Mouse (Mus musculus) cerebellum, postnatal 36 days (tissue): ENCODE results near the gene Prf1.

Source experiments
- DNase-seq, 2 experiments: peaks; one replicate each; pipeline ENCODE4 v3.0.0; 2021 to 2022; ENCODE audit warnings: mixed read lengths in 2 of 2

Gene Prf1

DNA sequence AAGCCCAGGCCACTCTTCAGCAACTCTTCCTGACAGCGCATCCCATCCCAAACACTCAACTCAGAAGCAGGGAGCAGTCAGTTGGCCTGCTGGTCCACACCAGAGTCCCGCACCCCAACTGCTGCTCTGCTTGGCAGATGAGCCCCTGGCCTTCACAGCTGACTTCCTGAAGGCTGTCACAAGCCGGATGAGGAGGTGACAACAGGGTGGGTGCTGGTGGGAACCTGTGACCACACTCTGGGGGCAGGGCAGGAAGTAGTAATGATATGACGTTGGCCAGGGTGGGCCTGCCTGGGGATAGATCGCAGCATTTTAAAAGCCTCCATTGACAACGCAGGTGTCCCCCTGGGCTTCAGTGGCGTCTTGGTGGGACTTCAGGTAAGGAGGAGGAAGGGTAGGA, at the start of gene Prf1:
Gene Prf1 (plus strand): TSS at position 357 of the 400 bp plus-strand sequence.
- DNase-seq: no peak

DNA sequence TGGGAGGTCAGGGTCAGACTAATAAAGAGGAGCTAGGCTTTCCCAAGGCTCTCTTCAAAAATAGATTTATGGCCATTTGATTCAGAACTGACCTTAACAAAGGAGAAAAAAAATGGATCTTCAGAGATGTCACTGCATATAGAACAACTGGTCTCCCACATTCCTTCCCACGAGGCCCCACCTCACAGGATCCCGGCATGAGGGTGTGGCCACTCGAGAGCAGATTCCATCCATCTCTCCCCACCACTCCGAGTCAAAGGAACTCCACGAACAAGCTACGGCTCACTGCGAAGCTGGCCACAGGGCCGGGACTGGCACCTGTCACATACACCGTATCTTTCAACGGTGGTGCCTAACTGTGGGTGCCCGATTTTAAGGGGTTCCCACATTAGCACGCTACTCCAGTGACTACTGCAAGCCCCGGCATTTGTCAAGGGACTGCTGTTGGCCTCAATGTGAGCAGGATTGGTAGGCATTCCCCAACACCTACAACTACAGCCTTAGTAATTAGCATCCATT, 49.0 kb upstream of the Prf1 start:
- no peak for DNase-seq

DNA sequence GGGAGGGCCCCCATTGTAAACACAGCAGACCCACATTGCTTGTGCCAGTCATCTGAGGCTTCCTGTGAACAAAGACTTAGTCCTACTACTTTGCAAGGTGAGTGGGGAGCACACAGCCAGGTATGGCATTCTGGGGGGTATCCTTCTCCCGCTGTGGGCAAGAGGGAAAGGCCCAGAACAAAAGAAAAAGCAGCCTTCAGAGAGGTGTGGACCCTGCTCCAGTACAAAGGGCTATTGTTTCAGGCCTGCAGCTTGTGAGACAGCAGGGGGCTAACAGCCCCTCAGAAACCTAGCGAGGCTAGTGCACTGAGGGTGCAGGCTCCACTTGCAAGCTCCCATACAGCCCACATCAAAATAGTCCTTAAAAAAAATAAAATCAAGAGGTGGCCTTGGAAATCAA, 47.7 kb upstream of the Prf1 start:
- no peak for DNase-seq

DNA sequence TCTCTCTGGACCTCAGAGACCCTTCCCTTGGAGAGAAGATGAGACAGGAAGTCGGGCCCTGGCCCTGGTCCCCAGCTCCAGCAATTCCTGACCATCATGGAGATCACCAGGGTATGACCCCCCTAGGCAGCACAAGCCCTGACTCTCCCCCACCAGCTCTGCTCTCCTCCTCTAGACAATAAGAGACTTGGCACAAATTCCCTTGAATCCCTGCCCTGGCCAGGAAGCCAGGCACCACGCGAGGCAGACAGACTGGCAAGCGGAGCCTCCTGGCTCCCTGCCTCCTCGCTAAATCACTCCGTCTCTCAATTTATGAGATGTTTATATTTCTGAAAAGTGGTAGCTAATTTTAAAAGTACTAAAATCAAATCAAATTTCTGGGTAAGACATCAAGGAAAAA, 42.9 kb upstream of the Prf1 start:
- peak; percentile 78 to 82 for DNase-seq

DNA sequence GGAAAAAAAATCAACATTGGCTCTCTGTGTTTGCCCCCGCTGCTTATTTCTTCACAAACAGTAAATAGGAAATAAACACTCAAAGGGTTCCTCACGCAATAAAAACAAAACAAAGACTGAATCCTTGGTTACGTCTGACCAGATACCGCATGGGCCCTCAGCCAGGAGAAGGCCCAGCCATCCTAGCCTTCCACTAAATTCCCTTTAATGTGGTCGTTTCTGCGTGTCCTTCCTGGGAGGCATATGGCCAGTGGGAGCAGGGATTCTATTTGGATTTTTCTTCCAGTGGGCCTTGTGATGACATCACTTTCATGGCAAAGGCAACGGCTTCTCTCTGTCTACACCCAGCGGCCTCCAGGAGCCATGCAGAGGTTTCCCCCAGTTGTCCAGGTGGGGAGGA, 42.4 kb upstream of the Prf1 start:
- DNase-seq: no peak

DNA sequence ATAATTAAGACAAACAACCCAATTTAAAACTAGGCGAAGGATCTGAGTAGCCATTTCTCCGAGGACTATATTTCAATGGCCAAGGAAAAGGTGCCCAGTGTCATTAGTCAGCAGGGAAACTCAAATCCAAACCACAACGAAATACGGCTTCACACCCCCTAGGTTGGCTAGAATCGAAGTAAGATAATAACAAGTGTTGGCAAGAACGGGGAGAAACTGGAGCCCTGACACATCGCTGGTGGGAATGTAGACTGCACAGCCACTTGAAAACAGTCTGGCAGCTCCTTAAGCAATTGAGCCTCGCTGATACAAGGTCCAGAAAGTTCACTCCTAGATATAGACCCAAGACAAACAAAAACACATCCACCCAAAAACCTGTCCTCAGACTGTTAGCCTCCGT, 41.0 kb upstream of the Prf1 start:
- no peak for DNase-seq

DNA sequence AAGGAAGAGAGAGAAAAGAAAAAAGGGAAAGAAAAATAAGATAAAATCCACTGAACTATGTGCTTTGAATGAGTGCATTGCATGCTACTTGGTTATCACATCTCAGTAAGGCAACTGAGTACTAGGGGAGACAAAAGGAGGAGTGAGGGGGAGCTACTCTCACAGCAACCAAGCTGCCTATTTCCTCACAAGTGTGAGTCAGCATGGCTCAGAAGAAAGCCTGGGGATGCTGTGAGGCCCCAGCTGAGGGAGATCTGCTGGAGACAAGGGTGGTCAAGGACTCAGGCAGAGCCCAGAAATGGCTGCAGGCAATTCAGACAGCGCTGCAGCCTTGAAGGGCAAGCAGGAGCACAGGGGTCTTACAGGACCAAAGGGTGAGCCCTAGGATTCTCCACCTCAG, 39.5 kb upstream of the Prf1 start:
- DNase-seq: no peak

DNA sequence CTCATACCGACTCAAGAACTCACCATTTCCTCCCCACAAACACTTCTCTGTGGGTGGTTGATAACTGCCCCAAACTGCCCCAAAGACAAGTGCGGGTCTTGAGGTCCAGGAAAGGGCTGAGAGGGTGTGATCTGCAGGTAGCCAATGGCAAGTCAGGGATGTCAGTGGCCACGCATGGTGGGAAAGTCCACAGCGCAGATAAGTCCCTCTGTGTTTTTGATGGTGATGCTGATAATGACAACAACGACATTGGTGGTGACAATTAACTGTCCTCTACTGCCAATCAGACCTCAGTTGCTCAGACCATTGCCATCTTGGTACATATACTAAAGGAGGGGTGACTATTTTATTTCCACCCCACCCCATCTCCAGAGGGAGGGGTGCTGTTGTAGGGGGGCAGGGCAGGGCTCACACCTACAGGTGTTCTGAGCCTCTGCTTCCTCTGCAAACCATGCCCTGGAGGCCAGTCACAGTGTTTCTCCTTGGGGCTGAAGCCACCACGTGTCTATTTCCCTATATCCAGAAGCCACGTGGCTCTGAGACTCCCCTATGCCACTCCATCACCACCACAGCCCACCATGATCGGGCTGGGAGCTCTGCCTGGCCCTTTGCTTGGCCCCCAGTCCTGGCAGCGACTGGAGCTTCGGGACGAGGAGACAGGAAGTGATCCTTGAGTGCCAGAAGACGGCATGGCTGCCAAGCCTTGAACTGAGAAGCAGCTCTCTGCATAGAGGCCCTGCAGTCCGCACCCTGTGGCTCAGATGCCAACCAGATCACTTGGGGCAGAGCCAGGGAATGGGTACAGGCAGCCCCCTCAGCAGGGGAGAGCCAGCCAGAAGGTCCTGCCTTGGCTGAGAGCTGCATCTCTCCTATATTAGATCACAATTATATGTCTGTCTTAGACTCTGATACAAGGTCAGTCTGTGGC, 36.1 kb upstream of the Prf1 start:
- DNase-seq: peak; percentile 26 to 34

DNA sequence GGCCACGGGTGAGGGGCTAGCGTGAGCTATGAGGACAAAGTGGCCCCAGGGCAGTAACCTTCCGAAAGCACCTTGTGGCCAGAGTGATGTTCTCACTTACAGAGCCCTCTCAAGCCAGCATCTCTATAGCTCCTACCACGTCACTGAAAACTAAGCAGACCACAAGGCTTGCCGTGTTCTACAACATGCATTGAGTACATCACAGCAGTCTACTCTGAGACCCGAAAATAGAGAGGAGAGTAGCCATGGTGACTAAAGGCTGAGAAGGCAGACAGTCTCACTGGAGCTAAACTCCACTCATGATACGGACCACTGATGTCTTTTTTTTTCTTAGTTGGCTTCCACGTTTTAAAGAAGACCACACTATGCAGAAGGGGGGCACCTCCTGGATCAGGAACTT, 34.0 kb upstream of the Prf1 start:
- no peak for DNase-seq

DNA sequence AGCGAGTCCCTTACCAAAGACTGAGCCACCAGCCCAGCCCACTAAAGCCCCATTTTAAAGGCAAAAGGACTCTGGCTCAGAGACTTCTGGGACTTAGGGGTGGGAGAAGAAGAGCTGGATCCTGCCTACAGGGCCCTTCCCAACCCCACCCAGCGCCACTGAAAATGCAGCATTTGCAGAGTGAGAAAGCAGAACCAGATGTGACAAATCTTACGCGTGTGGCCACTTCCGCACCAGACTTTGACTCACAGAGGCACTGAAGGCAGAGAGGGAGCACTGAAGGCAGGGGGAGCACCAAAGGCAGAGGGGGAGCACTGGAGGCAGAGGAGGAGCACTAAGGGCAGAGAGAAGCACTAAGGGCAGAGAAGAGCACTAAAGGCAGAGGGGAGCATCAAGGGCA, 30.3 kb upstream of the Prf1 start:
- no peak for DNase-seq

DNA sequence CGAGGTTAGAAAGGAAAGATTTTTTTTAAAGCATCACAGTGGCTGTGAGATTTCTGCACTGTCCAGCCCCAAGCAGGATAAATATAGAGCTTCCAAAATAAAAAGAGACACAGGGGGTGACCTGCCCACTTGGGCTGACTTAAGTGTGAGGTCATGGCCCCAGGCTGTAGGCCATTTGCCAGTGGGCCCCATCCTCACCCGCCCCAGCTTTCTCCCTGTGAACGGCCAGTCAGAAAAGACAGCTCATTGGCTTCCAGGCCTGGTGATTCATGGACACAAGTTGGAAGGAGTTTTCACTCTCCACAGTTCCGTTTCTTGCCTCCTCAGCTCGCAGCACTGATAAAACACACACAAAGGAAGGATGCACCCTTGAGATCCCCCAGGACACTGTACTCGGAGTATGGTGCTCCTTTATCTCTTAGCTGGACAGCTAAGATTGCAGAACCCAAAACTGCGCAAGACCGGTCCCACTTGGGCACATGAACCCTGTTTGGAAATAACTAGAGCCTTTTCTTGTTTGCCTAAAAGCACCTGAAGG, 25.5 kb upstream of the Prf1 start:
- no peak for DNase-seq

DNA sequence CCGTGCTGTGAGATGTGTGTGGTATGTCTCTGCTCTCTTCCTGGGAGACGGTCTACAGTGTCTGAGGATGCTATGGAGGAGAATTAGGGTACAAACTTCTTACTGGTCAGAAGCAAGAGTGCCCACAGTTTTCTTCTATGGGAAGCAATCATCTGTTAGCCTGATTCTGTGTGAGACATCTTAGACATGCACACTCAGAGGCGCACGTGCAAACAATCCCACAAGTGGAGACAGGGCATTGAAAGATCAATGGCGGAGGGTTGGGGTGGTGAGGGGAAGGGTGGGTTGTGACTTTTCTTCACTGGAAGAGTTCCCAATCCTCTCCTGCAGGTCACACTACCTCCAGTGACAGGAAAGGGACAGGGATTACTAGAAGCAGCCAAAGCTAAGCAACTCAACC, 25.0 kb upstream of the Prf1 start:
- DNase-seq: no peak

DNA sequence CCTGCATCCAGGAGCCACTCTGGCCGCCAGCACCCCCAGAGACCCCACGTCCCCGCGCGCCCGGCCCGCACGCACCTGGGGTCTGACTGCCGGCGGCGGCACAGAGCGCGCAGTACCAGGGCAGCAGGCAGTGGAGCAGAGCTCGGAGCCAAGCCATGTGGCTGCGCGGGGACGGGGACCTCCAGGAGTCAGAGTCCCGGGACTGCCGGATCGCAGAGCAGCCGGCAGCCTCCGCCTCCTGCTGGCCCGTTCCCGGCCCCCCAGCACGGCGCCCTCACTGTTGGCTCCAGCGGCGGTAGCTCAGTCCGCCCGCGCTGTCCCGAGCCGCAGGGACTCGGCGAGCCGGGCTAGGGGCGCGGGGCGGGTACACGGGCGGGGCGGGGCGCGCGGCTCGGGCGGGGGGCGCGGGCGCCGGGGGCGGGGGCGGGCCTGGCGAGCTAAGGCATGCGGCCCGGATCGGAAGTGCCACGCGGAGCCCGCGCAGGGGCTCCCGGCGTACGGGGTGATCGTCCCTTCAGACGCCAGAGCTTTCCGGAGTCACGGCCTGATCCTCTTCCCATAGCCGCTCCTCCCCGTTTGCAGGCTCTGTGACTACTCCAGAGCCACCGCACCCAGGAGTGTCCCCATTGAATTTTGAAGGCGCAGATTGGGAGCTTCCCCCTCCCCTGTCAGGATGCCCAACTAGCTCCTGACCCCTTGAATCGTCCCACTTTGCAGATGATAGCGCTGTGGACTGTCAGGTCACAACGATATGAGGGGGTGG, 24.4 kb upstream of the Prf1 start, which contains the start of gene Adamts14:
Gene Adamts14 (minus strand): TSS at position 358 of the 763 bp plus-strand sequence.
- DNase-seq: peak in 1 of 2 experiments; percentile 22

DNA sequence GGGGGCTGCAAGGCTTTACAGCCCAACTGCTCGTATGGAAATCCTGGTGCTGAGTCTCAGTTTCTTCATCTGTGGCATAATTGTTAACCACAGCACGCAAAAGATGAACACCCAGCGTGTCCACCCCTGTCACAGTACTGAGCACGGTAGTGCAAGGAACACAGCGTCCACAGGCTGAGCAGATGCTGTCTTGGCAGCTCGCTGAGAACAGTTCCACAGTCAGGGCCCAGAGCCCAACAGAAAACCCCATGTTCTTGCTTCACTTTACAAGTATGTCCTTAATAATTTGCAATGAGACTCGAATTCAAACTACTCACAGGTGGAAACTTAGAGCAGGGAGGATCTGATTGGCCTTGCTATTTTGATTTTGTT, 23.8 kb upstream of the Prf1 start:
- no peak for DNase-seq

DNA sequence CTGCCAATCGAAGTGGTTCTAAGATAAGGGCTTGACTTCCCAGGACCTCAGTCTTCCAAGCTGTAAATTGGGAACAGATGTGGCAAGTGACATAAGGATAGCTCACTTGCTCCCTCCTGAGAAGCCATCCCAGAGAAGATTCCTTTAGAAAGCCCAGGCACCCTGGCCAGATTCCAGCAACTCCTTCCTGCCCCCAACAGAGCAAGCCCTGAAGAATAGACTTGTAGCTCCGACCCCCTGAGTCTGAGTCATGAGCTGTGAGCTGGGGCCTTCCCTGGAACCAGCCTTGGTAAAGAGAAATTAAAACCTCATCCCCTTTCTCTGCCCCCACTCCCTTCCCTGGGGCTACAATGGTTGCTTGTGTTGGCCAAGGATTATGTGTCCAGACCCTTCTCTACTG, 23.1 kb upstream of the Prf1 start:
- DNase-seq: no peak

DNA sequence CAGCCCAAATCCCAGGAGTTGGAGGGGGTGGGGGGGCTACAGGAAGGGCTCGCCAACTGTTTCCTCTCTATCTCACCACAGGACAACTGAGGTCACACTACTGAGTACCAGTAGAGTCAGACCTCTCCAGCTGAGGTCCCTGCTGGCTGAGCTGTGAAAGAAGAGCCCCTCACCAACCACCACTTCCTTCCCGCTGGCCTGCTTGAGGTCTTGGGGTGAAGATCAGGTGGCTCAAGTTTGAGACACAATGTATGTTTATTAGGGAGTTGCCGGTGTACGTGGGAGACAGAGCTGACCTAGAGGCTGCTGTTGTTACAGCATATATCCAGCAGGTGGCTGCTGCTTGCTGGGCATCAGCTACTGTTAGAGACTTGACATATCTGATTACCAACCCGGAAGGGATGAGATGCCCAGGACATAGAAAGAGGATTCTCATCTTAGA, 21.9 kb upstream of the Prf1 start:
- peak; percentile 30 to 42 for DNase-seq

DNA sequence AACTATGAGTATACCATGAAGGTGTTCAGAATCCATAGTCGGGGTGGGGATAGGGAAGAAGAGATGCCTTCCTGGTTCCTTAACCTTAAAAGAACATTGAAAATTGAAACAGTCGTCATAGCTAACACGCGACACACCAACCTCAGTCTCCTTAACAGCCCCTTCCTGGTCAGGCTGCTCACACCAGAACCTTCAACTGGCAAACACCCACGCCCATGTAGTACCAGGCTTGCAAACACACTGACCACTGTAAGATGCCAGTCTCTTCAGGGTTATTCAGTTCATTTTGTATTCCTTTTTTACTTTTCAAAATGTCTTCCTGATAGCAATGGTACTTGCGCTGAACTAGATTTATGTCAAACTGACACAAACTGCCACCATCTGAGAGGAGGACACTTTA, 20.6 kb upstream of the Prf1 start:
- DNase-seq: no peak

DNA sequence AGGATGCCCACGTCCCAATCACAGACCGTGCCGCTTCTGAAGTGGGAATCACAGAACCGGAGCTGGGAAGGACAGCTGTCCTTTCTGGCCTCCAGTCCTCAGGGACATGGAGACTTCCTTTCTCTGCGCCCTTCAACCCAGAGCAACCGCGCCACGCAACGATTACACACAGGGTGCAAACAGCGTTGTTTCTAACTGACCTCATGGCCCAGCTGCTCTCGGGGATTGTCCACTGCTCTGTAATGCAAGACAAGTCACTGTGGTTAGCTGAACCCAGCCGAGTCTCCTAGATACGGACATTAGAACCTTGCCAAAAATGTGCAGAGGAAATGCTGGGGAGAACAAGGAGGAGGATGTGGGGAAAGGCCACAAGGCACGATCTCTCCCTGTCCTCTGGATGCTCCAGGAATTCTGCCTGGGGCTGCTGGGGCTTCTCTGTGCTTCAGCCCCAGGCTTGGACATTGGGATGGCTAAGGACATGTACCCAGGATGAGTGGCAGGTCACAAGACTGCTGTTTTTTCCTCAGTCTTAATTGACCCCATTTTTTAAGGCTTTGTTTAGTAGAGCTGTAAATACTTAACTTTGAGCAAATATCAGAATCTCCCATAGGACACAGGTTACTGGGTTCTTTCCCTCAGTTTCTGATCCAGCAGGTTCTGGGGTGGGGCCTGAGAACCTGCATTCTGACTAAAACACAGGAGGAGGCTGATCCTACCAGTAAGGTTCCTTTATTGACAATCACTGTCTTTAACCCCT, 19.5 kb upstream of the Prf1 start:
- DNase-seq: no peak

DNA sequence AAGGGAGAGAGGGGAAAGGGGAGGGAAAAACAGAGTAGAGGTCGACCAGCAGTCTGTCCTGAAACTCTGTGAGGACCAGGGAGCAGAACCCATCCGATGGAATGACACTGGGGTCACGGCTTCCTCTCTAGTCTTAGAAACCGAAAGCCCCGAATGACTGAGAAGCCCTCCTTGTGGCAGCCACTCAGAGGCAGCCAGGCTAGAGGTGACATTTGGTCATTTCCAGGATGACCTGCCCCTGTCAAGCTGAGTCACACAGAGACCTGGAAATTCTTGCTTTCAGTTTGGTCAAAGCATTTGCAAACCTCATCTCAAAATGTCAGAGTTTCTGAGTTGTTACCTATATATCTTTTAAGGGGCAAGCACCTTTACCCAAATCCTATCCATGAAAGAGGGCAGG, 16.5 kb upstream of the Prf1 start:
- no peak for DNase-seq

DNA sequence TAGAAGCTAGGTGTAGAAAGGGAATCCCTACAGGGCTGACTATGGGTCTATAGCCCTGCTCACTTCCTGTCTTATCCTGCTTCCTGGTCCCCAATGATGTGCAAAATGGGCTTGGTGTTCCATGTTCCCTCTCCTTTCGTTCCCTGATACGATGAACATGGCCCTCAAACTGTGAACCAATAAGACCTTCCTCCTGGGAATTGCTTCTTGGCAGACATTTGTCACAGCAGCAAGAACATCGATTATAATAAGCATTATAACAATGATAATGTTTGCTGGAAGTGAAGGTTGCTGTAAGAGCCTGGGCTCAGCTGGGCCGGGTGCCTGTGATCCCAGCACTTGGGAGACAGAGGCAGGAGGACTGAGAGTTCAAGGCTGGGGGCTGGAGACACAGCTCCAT, 13.3 kb upstream of the Prf1 start:
- DNase-seq: no peak

DNA sequence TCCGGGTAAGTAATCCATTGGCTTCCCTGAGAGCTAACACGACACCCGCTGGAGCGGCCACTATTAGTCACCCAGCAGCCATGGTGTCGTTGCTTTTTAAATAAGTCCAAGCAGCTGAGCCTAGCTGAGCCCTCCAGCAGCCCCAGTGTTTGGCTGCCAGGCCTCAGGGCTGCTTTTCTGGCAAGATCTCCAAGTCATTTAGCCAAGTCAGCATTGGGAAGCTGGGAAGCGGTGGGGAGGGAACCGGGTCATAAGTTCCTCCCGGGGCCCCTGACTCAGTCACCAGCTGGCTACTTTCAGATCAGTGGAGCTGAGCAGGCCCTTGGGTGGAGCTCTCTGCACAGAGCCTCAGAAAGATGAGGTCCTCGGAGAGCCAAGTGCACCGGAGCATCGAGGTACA, 12.4 kb upstream of the Prf1 start:
- peak; percentile 28 to 31 for DNase-seq

DNA sequence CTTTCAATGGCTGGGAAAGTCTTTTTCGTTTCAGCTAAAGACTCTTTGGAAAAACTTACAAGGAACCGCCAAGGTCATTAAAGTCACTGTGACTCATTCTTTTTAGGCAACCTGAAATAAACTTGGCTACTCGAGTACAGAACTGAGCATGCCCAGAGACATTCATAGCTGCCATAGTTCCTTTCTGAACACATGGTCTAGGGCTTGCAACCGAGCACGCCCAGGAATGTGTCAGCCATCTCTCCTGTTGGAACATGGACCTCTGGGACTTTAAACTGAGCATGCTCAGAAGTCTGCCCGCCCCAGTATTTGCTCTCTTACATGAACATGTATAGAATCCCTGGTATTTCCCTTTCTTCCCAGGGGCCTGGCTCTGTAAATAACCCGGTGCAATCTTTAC, 11.4 kb upstream of the Prf1 start:
- DNase-seq: no peak

DNA sequence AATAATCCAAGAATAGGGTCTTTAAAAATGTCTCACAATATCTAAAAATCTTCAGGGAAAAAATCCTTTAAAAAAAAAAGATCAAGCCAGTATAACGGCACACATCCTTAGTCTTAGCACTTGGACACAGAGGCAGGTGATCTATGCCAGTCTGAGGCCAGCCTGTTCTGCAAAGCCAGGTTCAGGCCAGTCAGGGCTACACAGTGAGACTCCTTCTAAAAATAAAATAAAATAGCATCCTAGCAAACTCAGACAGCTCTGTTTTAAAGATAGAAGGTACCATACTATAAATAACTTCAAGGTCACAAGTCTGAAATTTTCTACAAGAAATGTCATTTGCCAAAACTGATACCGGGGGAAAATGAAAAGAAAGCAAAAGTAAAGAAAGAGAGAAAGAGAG, 7.6 kb upstream of the Prf1 start:
- no peak for DNase-seq
